Mouse (Mus musculus) heart, adult 18-20 months (tissue): ENCODE measurements around the gene Arl6ip1. TPM values are rescaled to one million over a fixed set of nuclear protein-coding genes. Genes with fewer than 3 reads are reported as not detected.
A peak's percentile ranks its signal among the peaks of the same experiment; 100 is the strongest.

Source experiments
- DNase-seq, 2 experiments: peaks; one replicate each; pipeline ENCODE4 v3.0.0; 2021 to 2022; ENCODE audit warnings: mixed read lengths in 1 of 2
- total RNA-seq, 2 experiments: library from RNA; stranded (reverse); gene quantifications; 2 replicates each; pipeline ENCODE4 v1.2.3; 2021

Gene Arl6ip1
- total RNA-seq, 2 experiments from 2014 or later: 33.9 to 34.3 TPM

DNA sequence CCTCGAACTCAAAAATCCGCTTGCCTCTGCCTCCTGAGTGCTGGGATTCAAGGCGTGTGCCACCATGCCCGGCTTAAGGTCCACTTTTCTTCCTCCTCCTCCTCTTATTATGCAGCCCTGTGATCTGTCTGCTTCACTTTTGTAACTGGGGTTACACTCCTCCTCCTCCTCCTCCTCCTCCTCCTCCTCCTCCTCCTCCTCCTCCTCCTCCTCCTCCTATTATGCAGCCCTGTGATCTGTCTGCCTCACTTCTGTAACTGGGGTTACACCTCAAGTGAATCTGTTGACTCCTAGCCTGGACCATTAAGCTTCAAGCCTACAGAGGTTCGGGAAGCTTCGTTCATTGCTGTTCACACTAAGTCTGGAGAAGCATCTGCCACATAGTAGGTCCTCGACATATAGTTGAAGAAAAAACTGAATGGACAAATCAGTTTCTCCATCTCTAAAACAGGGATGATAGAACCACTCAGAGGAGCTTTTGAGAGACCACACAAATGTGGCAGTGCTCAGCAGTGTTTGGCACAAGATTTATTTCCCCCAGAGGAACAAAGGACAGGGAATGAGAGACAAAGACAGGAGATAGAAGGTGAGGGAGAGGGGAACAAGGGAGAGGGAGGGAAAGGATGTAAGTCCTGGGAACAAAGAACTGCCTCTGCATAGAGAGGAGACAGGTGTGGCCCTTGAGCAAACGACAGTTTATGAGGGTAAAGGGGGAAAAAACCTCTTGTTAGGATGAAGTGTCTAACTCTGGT lies 12.5 kb downstream of the Arl6ip1 start:
- DNase-seq: no peak

DNA sequence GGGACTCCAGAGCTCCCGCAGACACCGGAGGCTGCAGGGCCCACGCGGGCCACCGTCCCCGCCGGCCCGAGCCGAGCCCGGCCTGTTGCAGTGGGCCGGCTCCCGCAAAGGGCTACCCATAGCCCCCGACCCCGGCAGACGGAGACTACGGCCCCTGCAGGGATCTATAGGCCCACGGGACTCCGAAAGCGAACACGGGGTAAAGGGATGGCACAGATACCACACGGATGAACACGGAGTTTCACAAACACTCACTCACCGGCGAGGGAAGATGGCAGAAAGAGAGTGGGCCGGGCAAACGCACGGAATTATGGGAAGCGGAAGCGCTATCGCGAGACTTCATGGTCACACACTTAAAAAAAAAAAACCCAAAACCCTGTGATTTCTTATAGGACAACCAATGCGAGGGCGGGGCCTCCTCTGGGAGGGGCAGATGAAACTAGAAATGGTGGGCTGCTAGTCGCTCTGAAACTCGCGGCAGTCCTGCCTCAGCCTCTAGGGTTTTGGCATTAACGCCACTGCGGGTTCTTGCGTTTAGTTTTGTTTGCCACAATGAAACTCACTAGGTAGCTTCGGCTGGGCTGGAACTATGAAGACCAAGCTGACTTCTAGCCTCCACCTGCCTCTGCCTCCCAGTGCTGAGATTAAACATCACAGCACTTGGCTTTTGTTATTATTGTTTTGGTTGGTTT lies 13.4 kb downstream of the Arl6ip1 start, which contains the start of gene Rps15a:
Gene Rps15a (minus strand): TSS at position 312 of the 692 bp plus-strand sequence.
- DNase-seq: peak; percentile 96 to 98

GRCm38 (mm10) chr7:118115533-118115876 lies 14.0 kb downstream of the Arl6ip1 start:
- DNase-seq: no peak

DNA sequence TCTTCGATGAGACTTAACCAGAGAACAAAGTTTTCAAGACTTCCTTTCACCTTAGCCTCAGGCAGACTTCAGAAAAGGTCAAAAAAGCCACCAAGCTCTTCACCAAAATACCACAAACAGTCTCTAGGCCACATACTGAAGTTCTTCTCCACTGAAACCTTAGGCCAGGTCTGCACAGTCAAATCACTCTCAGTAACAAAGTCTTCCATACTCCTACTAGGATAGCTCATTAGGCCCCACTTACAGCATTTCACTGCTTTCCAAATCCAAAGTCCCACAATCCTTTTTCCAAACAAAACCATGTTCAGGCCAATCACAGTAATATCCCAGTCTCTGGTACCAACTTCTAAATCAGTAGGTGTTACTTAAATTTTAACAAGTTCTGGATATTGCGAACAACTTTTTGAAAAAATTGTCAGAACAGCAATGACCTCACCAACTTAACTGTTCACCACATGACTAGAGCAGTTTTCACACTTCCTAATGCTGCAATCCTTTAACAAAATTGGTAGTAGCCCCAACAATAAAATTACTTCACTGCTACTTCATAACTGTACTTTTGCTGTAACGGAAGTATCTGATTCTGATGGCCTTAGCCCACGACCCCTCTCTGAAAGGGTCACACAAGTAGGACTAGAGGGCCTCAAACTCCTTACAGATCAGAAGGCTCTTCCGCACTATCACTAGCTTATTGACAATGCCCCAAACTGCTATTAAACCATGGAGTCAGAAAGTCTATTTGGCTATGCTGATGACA lies 15.7 kb downstream of the Arl6ip1 start:
- no peak for DNase-seq

DNA sequence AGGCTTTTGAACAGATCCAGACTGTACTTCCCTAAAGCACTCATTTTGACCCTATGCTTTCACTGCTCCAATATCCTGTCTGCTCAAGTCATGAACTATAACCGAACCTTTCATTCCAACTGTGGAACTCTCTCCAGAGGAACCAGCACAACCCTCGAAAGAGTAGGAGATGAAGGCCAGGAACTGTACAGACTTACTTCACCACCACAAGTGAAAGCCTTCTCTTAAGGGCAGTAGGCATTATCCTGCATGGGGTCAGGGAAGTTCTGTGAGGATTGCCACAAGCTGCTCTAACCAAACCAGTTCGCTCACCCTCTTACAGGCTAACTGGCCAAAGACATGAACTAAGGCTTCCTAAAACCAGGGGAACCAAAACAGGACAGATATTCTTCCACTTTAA lies 18.3 kb downstream of the Arl6ip1 start:
- DNase-seq: no peak

DNA sequence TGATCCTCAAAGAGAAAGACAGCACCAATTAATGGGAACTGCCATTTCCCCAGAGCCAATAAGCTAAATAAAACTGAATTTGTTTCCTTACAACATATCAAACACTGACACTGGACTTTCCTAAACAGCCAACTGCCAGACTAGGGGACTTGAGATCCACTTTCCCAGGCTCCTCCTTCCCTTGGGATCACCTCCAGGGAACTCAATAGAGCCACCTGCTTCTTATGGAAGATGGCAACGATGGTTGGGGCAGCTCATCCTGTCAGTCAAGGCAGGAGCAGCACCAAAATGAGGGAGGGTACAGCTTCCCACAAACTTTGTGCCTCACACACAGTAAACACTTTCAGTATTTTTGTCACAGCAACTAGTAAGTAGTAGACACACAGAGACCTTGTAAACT lies 21.8 kb downstream of the Arl6ip1 start:
- no peak for DNase-seq

GRCm38 (mm10) chr7:118104458-118105052 lies 24.9 kb downstream of the Arl6ip1 start:
- DNase-seq: no peak

GRCm38 (mm10) chr7:118103462-118104379 lies 25.7 kb downstream of the Arl6ip1 start:
- no peak for DNase-seq

DNA sequence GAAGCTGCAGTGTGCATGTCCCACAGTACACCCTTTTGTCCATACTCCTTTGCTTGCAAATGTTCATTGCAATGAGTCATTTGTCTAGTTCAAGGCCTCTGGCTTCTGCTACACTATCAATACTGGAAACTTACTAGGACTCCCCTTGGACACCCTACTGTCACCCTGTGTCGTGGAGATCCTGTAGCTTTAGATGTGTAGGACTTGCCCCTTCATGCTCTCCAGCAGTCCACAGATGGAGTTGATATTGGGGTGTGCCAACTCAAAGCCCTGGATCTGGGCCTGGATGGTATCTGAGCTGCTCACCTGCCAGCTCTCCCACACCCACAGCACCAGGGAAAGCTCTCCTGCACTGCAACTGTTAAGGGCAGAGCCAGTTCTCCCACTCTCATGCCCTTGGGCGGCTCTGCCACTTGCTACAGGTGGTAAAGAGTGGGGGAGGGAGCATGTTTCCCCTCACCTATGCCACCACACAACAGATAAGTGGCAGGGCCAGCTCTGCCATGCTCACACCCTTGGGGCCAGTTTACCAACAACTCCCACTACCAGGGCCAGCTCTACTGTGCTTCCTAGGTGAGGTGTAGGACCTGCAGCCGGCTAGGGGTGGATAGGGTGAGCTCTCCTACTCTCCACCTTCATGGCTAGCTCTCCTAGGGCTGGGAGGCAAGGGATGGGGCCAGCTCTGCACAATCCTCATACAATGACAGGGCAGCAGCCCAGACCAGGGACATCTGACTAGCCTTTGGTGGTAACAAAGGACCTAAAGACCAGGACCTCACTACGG lies 26.6 kb downstream of the Arl6ip1 start:
- DNase-seq: no peak

DNA sequence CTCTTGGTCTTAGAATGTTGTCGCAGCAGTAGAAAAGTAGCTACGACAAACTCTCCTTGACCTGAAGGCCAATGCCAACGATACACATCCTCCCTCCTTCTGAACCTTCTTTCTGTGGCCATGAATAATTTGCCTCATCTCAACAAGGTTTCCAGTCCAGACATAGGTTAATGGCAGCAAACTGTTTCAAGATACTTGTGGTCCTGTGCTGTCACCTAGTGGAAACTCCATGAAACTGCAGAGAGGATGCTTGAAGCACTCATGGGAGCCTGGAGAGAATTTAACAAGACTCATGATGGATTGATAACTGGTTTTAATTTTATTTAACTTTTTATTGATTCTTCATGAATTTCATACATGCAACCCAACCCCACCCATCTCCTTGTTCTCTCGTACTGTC lies 27.2 kb downstream of the Arl6ip1 start:
- peak; percentile 18 to 50 for DNase-seq

DNA sequence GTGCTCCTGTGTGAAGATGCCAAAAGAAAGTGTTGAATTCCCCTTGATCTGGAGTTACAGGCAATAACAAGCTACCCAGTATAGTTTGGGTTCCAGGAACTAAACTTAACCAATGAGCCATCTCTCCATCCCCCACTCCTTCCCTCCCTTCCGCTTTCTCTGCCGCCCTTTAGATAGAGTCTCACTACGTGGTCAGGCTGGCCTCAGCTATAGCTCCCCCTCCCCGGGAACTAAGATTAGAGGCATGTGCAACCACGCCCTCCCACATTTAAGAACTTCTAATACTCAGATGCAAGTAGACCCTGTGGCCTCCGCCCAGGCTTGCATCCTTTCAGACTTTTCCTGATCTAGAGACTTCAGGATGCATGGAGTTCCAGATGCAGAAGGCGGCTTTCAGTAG lies 31.8 kb downstream of the Arl6ip1 start:
- no peak for DNase-seq

- no peak for DNase-seq
Measured at GRCm38 (mm10) chr7:118079987-118080386, 49.5 kb downstream of the Arl6ip1 start.

GRCm38 (mm10) chr7:118079097-118079496 lies 50.4 kb downstream of the Arl6ip1 start:
- DNase-seq: no peak

Other genes starting within 250 kb of the Arl6ip1 start
- gene Rps15a, start 13.5 kb downstream of the Arl6ip1 start, total RNA-seq: 100 to 1,000 TPM; 557 to 604 TPM
- gene Smg1, start 114.0 kb upstream of the Arl6ip1 start, total RNA-seq: 10 to 100 TPM; 33.4 to 39.3 TPM